Mouse (Mus musculus): ENCODE results near the gene Adamts4. TPM values are rescaled to one million over a fixed set of nuclear protein-coding genes. Genes with fewer than 3 reads are reported as not detected.

Gene Adamts4
- polyA plus RNA-seq, 2 experiments: 8.6 to 10.1 TPM

DNA sequence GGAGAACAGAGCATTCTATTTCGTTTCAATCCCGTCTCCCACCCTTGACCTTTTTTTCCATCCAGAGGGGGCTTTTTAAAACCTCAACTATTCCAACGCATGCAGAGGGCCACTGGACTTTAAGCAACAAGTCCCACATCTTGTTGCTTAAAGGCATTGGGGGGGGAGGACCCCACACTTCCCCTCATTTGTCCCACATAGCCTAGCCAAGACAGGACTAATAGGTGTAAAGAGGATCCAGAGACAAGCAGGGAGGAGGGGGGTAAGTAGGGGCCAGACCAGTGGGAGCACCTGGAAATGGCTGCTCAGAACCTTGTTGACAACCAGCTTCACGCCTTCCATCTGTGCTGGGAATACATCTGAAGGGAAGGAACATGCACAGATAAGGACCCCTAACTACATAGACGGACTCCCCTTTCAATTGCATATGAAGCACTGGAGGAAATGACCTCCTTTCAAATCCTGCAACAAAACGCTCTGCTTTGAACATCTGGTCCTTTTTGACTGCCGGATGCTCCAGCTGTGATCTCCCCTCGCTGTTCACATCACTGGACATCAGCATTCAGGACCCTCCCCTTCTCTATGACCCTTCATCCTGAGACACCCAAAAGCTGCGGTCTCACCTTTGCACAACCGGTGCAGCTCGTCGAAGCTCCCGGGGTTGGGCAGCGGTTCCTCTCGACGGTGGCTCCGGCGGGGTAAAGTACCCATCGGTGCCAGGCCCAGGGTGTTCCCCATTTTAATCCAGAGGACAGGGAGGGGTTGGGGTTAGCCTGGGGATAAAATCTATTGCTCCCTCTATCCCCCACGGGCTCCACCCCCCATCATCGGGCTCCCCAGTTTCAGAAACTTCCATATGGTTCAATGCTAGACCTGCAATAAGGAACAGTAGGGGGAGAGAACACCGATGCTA, 28.7 kb upstream of the Adamts4 start:
- Histone ChIP-seq H3K9me3 (ENCODE audit: control insufficient read depth, low read length) (no peaks in the 10 kb centered on the region), H3K4me1 (ENCODE audit: control insufficient read depth, insufficient read depth, low read length) (peaks cover 8% of the 10 kb centered on the region), H3K9ac (ENCODE audit: low read depth, low read length, severe bottlenecking) (peak overlapping the region; percentile 58), H3K27me3 (ENCODE audit: control insufficient read depth, insufficient read depth, low read length) (no peaks in the 10 kb centered on the region), H3K4me2 (replicated peaks; ENCODE audit: low read depth, low read length, severe bottlenecking) (peak overlapping the region; percentile 92), H3K36me3 (ENCODE audit: control insufficient read depth, insufficient read depth, low read length) (peaks cover 16% of the 10 kb centered on the region), H3K27ac (replicated peaks; ENCODE audit: low read depth, low read length) (no peak overlapping the region), H3K4me3 (replicated peaks; ENCODE audit: low read length) (peak overlapping the region; percentile 57)
- WGBS: 5% methylated on average over 22 of the region's 22 CpGs
- ATAC-seq (ENCODE audit: low FRiP score, low read depth) (no peak), DNase-seq (ENCODE audit: low spot score) (no peak)
- TF ChIP-seq POLR2A (IDR thresholded peaks at IDR 0.05; ENCODE audit: borderline replicate concordance, extremely low read depth, insufficient read depth, insufficient read length): no peak

DNA sequence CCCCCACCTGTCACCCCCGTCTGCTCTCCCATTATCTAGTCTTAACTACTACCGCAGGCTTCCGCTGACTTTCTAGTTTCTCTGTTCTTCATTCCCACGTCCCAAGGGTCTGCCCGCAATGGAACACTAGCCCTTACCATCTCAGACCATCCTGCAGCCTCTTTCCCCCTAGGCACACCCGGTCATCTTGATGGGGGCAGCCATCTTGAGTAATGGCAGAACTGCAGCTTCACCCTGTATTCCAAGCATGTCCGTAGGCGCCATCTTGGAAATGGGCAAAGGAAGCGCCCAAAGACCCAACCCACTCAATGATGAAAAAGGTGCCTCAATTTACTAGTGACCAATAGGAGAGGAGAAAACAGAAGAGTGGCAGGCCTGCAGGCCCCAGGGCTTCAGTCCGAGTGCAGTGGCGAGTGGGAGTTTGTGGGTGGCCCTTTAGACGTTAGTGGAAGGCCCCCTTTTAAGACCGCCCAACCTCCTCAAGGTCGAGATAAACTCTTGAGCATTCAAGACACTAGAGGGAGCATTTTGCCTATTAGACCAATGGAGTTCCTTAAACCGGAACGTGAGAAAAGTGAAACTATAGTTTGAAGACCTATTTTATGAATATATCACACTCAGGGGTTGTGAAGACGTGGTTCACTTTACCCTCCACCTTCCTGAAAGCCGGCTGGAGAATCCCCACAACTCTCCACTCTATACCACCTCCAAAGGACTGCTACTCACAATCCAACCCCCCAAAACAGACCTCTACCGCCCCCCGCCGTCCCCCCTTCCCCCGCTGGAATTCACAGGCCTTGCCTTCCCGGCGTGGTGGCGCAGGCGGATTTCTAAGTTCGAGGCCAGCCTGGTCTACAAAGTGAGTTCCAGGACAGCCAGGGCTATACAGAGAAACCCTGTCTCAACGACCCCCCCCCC, 27.7 kb upstream of the Adamts4 start, which contains the start of gene Tomm40l:
Gene Tomm40l, minus strand, starts transcription at position 277 of the 918 bp plus-strand sequence.
- Histone ChIP-seq H3K4me3 (replicated peaks; ENCODE audit: low read length) (peak within 1 kb of the TSS; percentile 57), H3K9me3 (ENCODE audit: control insufficient read depth, low read length) (no peaks in the 10 kb centered on the region), H3K4me2 (replicated peaks; ENCODE audit: low read depth, low read length, severe bottlenecking) (peak within 1 kb of the TSS; percentile 92), H3K4me1 (ENCODE audit: control insufficient read depth, insufficient read depth, low read length) (peaks cover 8% of the 10 kb centered on the region), H3K36me3 (ENCODE audit: control insufficient read depth, insufficient read depth, low read length) (peaks cover 16% of the 10 kb centered on the region), H3K27me3 (ENCODE audit: control insufficient read depth, insufficient read depth, low read length) (no peaks in the 10 kb centered on the region), H3K27ac (replicated peaks; ENCODE audit: low read depth, low read length) (peak within 1 kb of the TSS; percentile 83), H3K9ac (ENCODE audit: low read depth, low read length, severe bottlenecking) (peak within 1 kb of the TSS; percentile 58)
- peak; percentile 100 for DNase-seq (ENCODE audit: low spot score)
- 2% methylated on average over 28 of the region's 28 CpGs for WGBS
- TF ChIP-seq POLR2A (IDR thresholded peaks at IDR 0.05; ENCODE audit: borderline replicate concordance, extremely low read depth, insufficient read depth, insufficient read length): peak; percentile 23; the same call in 1 of the 2 replicates
- peak; percentile 99 for ATAC-seq (ENCODE audit: low FRiP score, low read depth)

DNA sequence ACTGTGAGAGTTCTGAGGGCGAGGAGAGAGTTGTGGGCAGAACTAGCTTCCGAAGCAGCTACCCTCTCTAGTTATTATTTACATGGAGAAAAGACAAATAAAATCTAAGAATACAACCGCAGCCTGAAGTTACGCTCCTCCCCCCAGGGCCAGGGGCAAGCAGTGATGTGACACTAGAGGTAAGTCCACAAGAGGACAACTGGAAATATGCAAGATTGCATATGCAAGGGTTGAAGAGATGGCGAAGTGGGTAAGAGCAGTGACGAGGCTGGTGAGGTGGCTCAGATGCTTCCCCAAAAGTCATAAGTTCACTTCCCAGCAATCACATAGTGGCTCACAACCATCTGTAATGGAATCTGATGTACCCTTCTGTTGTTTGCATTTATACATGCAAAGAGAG, 27.1 kb upstream of the Adamts4 start:
- peak overlapping the region; percentile 31 for H3K4me3 ChIP-seq (replicated peaks; ENCODE audit: low read length)
- H3K27ac ChIP-seq (replicated peaks; ENCODE audit: low read depth, low read length): peak overlapping the region; percentile 83
- H3K9me3 ChIP-seq (ENCODE audit: control insufficient read depth, low read length): no peaks in the 10 kb centered on the region
- peaks cover 8% of the 10 kb centered on the region for H3K4me1 ChIP-seq (ENCODE audit: control insufficient read depth, insufficient read depth, low read length)
- TF ChIP-seq POLR2A (IDR thresholded peaks at IDR 0.05; ENCODE audit: borderline replicate concordance, extremely low read depth, insufficient read depth, insufficient read length): no peak
- ATAC-seq (ENCODE audit: low FRiP score, low read depth) (no peak), DNase-seq (ENCODE audit: low spot score) (no peak)
- H3K4me2 ChIP-seq (replicated peaks; ENCODE audit: low read depth, low read length, severe bottlenecking): peak overlapping the region; percentile 36
- no peak overlapping the region for H3K9ac ChIP-seq (ENCODE audit: low read depth, low read length, severe bottlenecking)
- H3K27me3 ChIP-seq (ENCODE audit: control insufficient read depth, insufficient read depth, low read length): no peaks in the 10 kb centered on the region
- H3K36me3 ChIP-seq (ENCODE audit: control insufficient read depth, insufficient read depth, low read length): peaks cover 16% of the 10 kb centered on the region
- 88% methylated on average over 6 of the region's 6 CpGs for WGBS

- no peak for ATAC-seq (ENCODE audit: low FRiP score, low read depth)
- Histone ChIP-seq H3K27ac (replicated peaks; ENCODE audit: low read depth, low read length) (no peak overlapping the region), H3K9me3 (ENCODE audit: control insufficient read depth, low read length) (no peaks in the 10 kb centered on the region), H3K9ac (ENCODE audit: low read depth, low read length, severe bottlenecking) (no peak overlapping the region), H3K4me3 (replicated peaks; ENCODE audit: low read length) (no peak overlapping the region), H3K36me3 (ENCODE audit: control insufficient read depth, insufficient read depth, low read length) (peaks cover 14% of the 10 kb centered on the region), H3K27me3 (ENCODE audit: control insufficient read depth, insufficient read depth, low read length) (no peaks in the 10 kb centered on the region), H3K4me2 (replicated peaks; ENCODE audit: low read depth, low read length, severe bottlenecking) (no peak overlapping the region), H3K4me1 (ENCODE audit: control insufficient read depth, insufficient read depth, low read length) (peaks cover 8% of the 10 kb centered on the region)
- WGBS: 77% methylated on average over 2 of the region's 2 CpGs
- no peak for TF ChIP-seq POLR2A (IDR thresholded peaks at IDR 0.05; ENCODE audit: borderline replicate concordance, extremely low read depth, insufficient read depth, insufficient read length)
- DNase-seq (ENCODE audit: low spot score): no peak
Measured at GRCm38 (mm10) chr1:171223796-171224195, 26.4 kb upstream of the Adamts4 start.

DNA sequence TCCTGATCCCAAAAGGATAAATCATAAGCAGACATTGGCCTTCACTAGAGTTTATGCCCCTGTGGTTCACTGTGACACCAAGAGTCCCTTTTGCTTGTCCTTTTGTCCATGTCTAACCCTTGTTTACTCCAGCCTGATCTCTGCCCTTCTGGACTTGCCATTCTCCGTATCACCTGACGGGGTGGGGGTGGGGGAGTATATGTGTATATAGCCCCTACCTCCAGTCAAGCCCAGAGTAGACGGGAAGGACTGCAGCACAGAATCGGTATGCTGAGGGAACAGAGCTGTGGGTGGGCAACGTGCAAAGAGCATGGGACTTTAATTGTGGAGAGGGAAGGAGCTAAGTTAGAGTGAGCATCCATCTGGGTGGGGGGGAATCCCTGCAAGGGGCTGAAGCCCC, 25.4 kb upstream of the Adamts4 start, which contains the start of gene Apoa2:
Gene Apoa2, plus strand, starts transcription at position 198 of the 400 bp plus-strand sequence.
- peaks cover 4% of the 10 kb centered on the region for H3K36me3 ChIP-seq (ENCODE audit: control insufficient read depth, insufficient read depth, low read length)
- no peak within 1 kb of the TSS for H3K4me2 ChIP-seq (replicated peaks; ENCODE audit: low read depth, low read length, severe bottlenecking)
- peaks cover 8% of the 10 kb centered on the region for H3K4me1 ChIP-seq (ENCODE audit: control insufficient read depth, insufficient read depth, low read length)
- ATAC-seq (ENCODE audit: low FRiP score, low read depth) (no peak), DNase-seq (ENCODE audit: low spot score) (no peak)
- TF ChIP-seq POLR2A (IDR thresholded peaks at IDR 0.05; ENCODE audit: borderline replicate concordance, extremely low read depth, insufficient read depth, insufficient read length): no peak
- no peak within 1 kb of the TSS for H3K27ac ChIP-seq (replicated peaks; ENCODE audit: low read depth, low read length)
- H3K9me3 ChIP-seq (ENCODE audit: control insufficient read depth, low read length): no peaks in the 10 kb centered on the region
- WGBS: 77% methylated on average over 5 of the region's 5 CpGs
- no peaks in the 10 kb centered on the region for H3K27me3 ChIP-seq (ENCODE audit: control insufficient read depth, insufficient read depth, low read length)
- no peak within 1 kb of the TSS for H3K9ac ChIP-seq (ENCODE audit: low read depth, low read length, severe bottlenecking)
- H3K4me3 ChIP-seq (replicated peaks; ENCODE audit: low read length): no peak within 1 kb of the TSS

Data from limb, embryonic 14.5 days (tissue).